Mouse (Mus musculus): ENCODE measurements around the gene Fam171a1. TPM values are rescaled to one million over a fixed set of nuclear protein-coding genes. Genes with fewer than 3 reads are reported as not detected.
"Not testable (repeated sequence)": the region's sequence is repeated elsewhere in the genome, so short reads cannot be mapped to it uniquely, and the experiment has no call there.

Gene Fam171a1
- polyA plus RNA-seq, 1 experiment from 2014 or later, result 9.7 TPM

DNA sequence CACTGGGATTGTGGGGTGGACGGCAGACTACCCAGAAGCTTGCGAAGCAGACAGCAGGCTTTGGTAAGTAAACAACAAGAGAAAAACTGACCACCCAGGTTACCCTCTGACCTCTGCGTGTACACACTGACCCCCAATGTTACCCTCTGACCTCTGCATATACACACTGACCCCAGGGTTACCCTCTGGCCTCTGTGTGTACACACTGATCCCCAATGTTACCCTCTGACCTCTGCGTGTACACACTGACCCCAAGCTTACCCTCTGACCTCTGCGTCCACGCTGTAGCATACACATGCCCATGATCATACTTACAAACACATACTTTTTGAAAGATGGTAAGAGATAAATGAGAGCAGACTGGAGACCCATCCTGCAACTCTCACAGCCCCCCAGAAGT is 77.1 kb downstream of the Fam171a1 start:
- Histone ChIP-seq H3K4me1 (replicated peaks; ENCODE audit: control insufficient read depth, insufficient read depth) (no peaks in the 10 kb centered on the region), H3K9me3 (ENCODE audit: control insufficient read depth, low read length) (no peaks in the 10 kb centered on the region), H3K4me2 (replicated peaks; ENCODE audit: low read depth) (no peak overlapping the region), H3K27me3 (ENCODE audit: control insufficient read depth, insufficient read depth, low read length) (no peaks in the 10 kb centered on the region), H3K4me3 (ENCODE audit: low read depth, low read length) (no peak overlapping the region), H3K27ac (replicated peaks) (no peak overlapping the region), H3K36me3 (ENCODE audit: control insufficient read depth, insufficient read depth, low read length) (no peaks in the 10 kb centered on the region), H3K9ac (ENCODE audit: low read length) (no peak overlapping the region)
- no peak for ATAC-seq (ENCODE audit: low FRiP score, low TSS enrichment)
- no peak for TF ChIP-seq CTCF (IDR thresholded peaks at IDR 0.05; ENCODE audit: low read depth)
- TF ChIP-seq EP300 (optimal IDR thresholded peaks at IDR 0.05), result no peak
- no peak for DNase-seq (ENCODE audit: low spot score)
- WGBS, result 71% methylated on average over 6 of the region's 6 CpGs

GRCm38 (mm10) chr2:3195511-3195910 is 81.5 kb downstream of the Fam171a1 start:
- WGBS, result 79% methylated on average over 5 of the region's 5 CpGs
- TF ChIP-seq CTCF (IDR thresholded peaks at IDR 0.05; ENCODE audit: low read depth) (no peak), EP300 (optimal IDR thresholded peaks at IDR 0.05) (no peak)
- Histone ChIP-seq H3K9ac (ENCODE audit: low read length) (no peak overlapping the region), H3K27me3 (ENCODE audit: control insufficient read depth, insufficient read depth, low read length) (no peaks in the 10 kb centered on the region), H3K27ac (replicated peaks) (no peak overlapping the region), H3K36me3 (ENCODE audit: control insufficient read depth, insufficient read depth, low read length) (no peaks in the 10 kb centered on the region), H3K4me3 (ENCODE audit: low read depth, low read length) (no peak overlapping the region), H3K4me2 (replicated peaks; ENCODE audit: low read depth) (no peak overlapping the region), H3K9me3 (ENCODE audit: control insufficient read depth, low read length) (no peaks in the 10 kb centered on the region), H3K4me1 (replicated peaks; ENCODE audit: control insufficient read depth, insufficient read depth) (no peaks in the 10 kb centered on the region)
- no peak for DNase-seq (ENCODE audit: low spot score)
- no peak for ATAC-seq (ENCODE audit: low FRiP score, low TSS enrichment)

- Histone ChIP-seq H3K27me3 (ENCODE audit: control insufficient read depth, insufficient read depth, low read length) (no peaks in the 10 kb centered on the region), H3K4me3 (ENCODE audit: low read depth, low read length) (no peak overlapping the region), H3K27ac (replicated peaks) (no peak overlapping the region), H3K9me3 (ENCODE audit: control insufficient read depth, low read length) (no peaks in the 10 kb centered on the region), H3K36me3 (ENCODE audit: control insufficient read depth, insufficient read depth, low read length) (no peaks in the 10 kb centered on the region), H3K4me2 (replicated peaks; ENCODE audit: low read depth) (no peak overlapping the region), H3K9ac (ENCODE audit: low read length) (no peak overlapping the region), H3K4me1 (replicated peaks; ENCODE audit: control insufficient read depth, insufficient read depth) (no peaks in the 10 kb centered on the region)
- ATAC-seq (ENCODE audit: low FRiP score, low TSS enrichment) (no peak), DNase-seq (ENCODE audit: low spot score) (no peak)
- WGBS, result 86% methylated on average over 4 of the region's 4 CpGs
- TF ChIP-seq CTCF (IDR thresholded peaks at IDR 0.05; ENCODE audit: low read depth), result no peak
- no peak for TF ChIP-seq EP300 (optimal IDR thresholded peaks at IDR 0.05)
Measured at GRCm38 (mm10) chr2:3200422-3200821, 86.4 kb downstream of the Fam171a1 start.

DNA sequence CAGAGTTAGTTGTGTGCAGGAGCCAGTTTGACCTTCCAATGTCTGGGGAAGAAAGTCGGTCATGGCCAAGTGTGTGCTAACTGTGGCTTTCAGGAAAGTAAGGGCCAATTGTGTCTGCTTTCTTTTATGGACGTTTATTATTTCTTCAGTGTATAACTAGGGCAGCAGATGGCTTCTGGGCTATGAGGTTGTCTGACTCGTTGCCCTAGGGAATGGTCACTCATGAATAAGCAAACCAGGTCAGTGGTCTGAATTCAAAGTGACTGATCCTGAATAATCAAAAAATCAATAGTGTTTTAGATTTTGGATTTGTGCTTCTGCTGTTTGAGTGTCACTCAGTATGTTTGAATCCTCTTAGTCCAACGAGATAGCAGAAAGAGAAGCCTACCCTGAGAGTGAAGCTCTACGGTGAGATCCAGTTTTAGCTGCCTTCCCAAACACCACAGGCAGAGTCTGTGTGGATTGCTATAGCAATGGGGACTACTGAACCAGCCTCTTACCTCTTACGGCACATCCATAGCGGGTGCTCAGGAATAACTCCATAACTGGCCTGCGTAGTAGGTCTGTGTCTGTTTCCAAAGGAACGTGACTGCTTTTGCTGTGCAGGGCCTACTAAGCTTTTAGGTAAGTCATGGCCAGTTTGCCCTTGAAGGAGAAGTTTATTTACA is 93.1 kb downstream of the Fam171a1 start:
- 85% methylated on average over 9 of the region's 9 CpGs for WGBS
- Histone ChIP-seq H3K4me2 (replicated peaks; ENCODE audit: low read depth) (no peak overlapping the region), H3K27me3 (ENCODE audit: control insufficient read depth, insufficient read depth, low read length) (no peaks in the 10 kb centered on the region), H3K4me3 (ENCODE audit: low read depth, low read length) (no peak overlapping the region), H3K9me3 (ENCODE audit: control insufficient read depth, low read length) (no peaks in the 10 kb centered on the region), H3K4me1 (replicated peaks; ENCODE audit: control insufficient read depth, insufficient read depth) (no peaks in the 10 kb centered on the region), H3K36me3 (ENCODE audit: control insufficient read depth, insufficient read depth, low read length) (no peaks in the 10 kb centered on the region), H3K9ac (ENCODE audit: low read length) (no peak overlapping the region), H3K27ac (replicated peaks) (no peak overlapping the region)
- no peak for DNase-seq (ENCODE audit: low spot score)
- TF ChIP-seq EP300 (optimal IDR thresholded peaks at IDR 0.05) (no peak), CTCF (IDR thresholded peaks at IDR 0.05; ENCODE audit: low read depth) (no peak)
- no peak for ATAC-seq (ENCODE audit: low FRiP score, low TSS enrichment)

DNA sequence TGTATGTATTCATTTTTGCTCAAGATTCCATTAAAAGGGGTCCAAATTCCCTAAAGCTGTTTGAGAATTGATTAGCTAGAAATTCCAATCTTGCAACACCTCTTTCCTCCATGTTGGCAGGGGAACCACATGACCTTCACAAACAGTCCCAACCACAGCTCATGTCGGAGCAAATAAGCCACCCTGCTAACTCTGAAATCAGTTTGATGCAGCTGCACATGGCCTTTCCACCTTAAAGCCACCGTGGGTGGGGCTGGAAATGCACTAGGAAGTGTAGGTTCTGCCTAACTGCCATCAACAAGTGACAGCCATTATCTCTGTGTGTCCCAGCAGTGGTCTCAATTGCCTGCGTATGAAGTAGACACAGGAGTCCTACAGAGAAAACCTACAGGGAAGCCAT is 101.5 kb downstream of the Fam171a1 start:
- DNase-seq (ENCODE audit: low spot score), result no peak
- no peak for ATAC-seq (ENCODE audit: low FRiP score, low TSS enrichment)
- WGBS, result 80% methylated on average over 3 of the region's 3 CpGs
- Histone ChIP-seq H3K27ac (replicated peaks) (no peak overlapping the region), H3K4me1 (replicated peaks; ENCODE audit: control insufficient read depth, insufficient read depth) (no peaks in the 10 kb centered on the region), H3K36me3 (ENCODE audit: control insufficient read depth, insufficient read depth, low read length) (no peaks in the 10 kb centered on the region), H3K9ac (ENCODE audit: low read length) (no peak overlapping the region), H3K4me3 (ENCODE audit: low read depth, low read length) (no peak overlapping the region), H3K27me3 (ENCODE audit: control insufficient read depth, insufficient read depth, low read length) (no peaks in the 10 kb centered on the region), H3K9me3 (ENCODE audit: control insufficient read depth, low read length) (no peaks in the 10 kb centered on the region), H3K4me2 (replicated peaks; ENCODE audit: low read depth) (no peak overlapping the region)
- no peak for TF ChIP-seq CTCF (IDR thresholded peaks at IDR 0.05; ENCODE audit: low read depth)
- TF ChIP-seq EP300 (optimal IDR thresholded peaks at IDR 0.05), result no peak

DNA sequence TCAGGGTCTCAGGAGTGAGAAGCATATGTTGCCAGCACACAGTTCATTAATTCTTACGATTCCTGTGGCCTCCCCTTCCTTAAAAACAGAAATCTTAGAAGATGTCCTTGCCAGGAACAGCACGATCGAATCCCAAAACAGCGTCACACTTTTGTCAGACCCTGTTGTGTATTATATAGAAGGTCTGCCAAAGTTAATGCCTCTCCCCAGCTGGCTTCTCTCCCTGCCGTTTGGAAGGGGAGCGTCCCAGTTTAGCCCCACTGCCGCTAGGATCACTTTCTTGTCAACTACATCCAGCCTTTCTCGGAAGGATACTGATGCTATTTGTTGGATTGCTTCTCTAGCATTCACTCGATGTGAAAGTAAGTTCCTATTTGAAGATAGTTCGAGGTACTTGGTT is 102.6 kb downstream of the Fam171a1 start:
- H3K9ac ChIP-seq (ENCODE audit: low read length), result no peak overlapping the region
- no peaks in the 10 kb centered on the region for H3K36me3 ChIP-seq (ENCODE audit: control insufficient read depth, insufficient read depth, low read length)
- no peaks in the 10 kb centered on the region for H3K27me3 ChIP-seq (ENCODE audit: control insufficient read depth, insufficient read depth, low read length)
- ATAC-seq (ENCODE audit: low FRiP score, low TSS enrichment) (no peak), DNase-seq (ENCODE audit: low spot score) (no peak)
- 63% methylated on average over 10 of the region's 10 CpGs for WGBS
- no peak overlapping the region for H3K27ac ChIP-seq (replicated peaks)
- H3K4me3 ChIP-seq (ENCODE audit: low read depth, low read length), result no peak overlapping the region
- TF ChIP-seq CTCF (IDR thresholded peaks at IDR 0.05; ENCODE audit: low read depth), result no peak
- no peak for TF ChIP-seq EP300 (optimal IDR thresholded peaks at IDR 0.05)
- H3K9me3 ChIP-seq (ENCODE audit: control insufficient read depth, low read length), result no peaks in the 10 kb centered on the region
- no peak overlapping the region for H3K4me2 ChIP-seq (replicated peaks; ENCODE audit: low read depth)
- H3K4me1 ChIP-seq (replicated peaks; ENCODE audit: control insufficient read depth, insufficient read depth), result no peaks in the 10 kb centered on the region

DNA sequence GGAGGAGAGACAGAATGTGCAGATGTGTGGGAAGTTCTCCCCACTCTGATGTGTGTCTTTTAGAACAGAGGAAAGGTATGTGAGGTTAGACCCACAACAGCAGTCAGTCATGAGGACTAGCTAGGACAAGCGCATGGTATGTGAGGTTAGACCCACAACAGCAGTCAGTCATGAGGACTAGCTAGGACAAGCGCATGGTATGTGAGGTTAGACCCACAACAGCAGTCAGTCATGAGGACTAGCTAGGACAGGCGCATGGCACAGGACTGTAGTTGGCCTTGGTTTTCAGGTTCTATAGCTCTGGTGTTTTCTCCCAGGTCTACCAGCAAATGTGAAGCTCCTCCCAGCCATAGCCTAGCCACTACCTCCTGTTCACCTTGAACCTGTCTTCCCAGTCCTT is 103.6 kb downstream of the Fam171a1 start:
- not testable (repeated sequence) for H3K36me3 ChIP-seq (ENCODE audit: control insufficient read depth, insufficient read depth, low read length); DNase-seq (ENCODE audit: low spot score); H3K4me3 ChIP-seq (ENCODE audit: low read depth, low read length); H3K27ac ChIP-seq (replicated peaks); H3K4me1 ChIP-seq (replicated peaks; ENCODE audit: control insufficient read depth, insufficient read depth); H3K27me3 ChIP-seq (ENCODE audit: control insufficient read depth, insufficient read depth, low read length); H3K9me3 ChIP-seq (ENCODE audit: control insufficient read depth, low read length); H3K9ac ChIP-seq (ENCODE audit: low read length); ATAC-seq (ENCODE audit: low FRiP score, low TSS enrichment); H3K4me2 ChIP-seq (replicated peaks; ENCODE audit: low read depth)
- WGBS, result 100% methylated on average over 3 of the region's 3 CpGs
